Mouse (Mus musculus) olfactory bulb, adult 2 months (tissue): ENCODE results near the gene Fbxw10. TPM values are rescaled to one million over a fixed set of nuclear protein-coding genes. Genes with fewer than 3 reads are reported as not detected.
A peak's percentile ranks its signal among the peaks of the same experiment; 100 is the strongest.

Experiments used
- H3K27ac ChIP-seq: fragments of 200-500 bp; 2 replicates; pipeline ENCODE4 v1.5.1; 2012; ENCODE audit warnings: low read depth, low read length; ENCODE audit not compliant: insufficient read depth
- H3K4me1 ChIP-seq: fragments of 200-500 bp; 2 replicates; pipeline ENCODE4 v1.6.1; 2012; ENCODE audit warnings: low read length; ENCODE audit not compliant: control insufficient read depth, insufficient read depth
- H3K4me3 ChIP-seq: fragments of 200-500 bp; 2 replicates; pipeline ENCODE4 v1.5.1; 2012; ENCODE audit warnings: mild to moderate bottlenecking, low read depth, low read length, moderate library complexity; ENCODE audit not compliant: insufficient read depth
- CTCF ChIP-seq: fragments of 200-500 bp; IDR thresholded peaks from 2 replicates; pipeline ENCODE4 v1.5.1; 2012; ENCODE audit warnings: low read depth, mild to moderate bottlenecking, low read length, moderate library complexity; ENCODE audit not compliant: insufficient read depth
- POLR2A ChIP-seq: fragments of 200-500 bp; IDR thresholded peaks from 2 replicates; pipeline ENCODE4 v1.6.1; 2012; ENCODE audit warnings: mild to moderate bottlenecking, low read depth, low read length, moderate library complexity; ENCODE audit not compliant: insufficient read depth
- WGBS: fragments of 180-500 bp; shearing (Covaris S2); methylation state at CpG from one replicate; pipeline ENCODE4 v1.1.7; 2018; 5-methylcytosine and 5-hydroxymethylcytosine counted together
- polyA plus RNA-seq: library from polyadenylated mRNA; stranded (reverse); fragments of >200 nt; gene quantifications from 2 replicates; pipeline ENCODE4 v1.2.4, GENCODE M21; 2012; ENCODE audit warnings: low replicate concordance; ENCODE audit not compliant: missing spikeins, insufficient read depth, insufficient read length

The Fbxw10 gene
- polyA plus RNA-seq, 1 experiment: not detected

DNA sequence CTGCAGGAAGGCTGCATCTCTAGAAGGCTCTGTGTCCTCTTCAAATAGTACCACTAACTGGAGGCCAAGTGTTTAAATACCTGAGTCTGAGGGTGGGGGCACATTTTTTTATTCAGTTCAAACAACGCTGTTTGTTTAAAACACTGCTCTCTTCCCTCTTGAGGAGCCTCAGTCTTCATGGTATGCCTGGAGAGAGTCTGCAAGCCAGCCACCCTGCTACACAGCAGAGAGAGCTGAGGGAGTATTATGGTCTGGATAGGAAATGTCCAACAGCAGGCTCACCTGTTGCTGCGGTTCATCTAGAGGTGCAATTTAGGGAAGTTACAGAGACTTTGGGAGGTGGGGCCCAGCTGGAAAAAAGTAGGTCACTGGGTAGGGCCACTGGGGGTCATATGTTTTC lies 68.6 kb downstream of the Fbxw10 start:
- no peak overlapping the region for H3K4me3 ChIP-seq
- TF ChIP-seq CTCF (no peak), POLR2A (no peak)
- WGBS: 91% methylated on average over 2 of the region's 2 CpGs
- H3K4me1 ChIP-seq: peaks cover 8% of the 10 kb centered on the region
- H3K27ac ChIP-seq: no peak overlapping the region

DNA sequence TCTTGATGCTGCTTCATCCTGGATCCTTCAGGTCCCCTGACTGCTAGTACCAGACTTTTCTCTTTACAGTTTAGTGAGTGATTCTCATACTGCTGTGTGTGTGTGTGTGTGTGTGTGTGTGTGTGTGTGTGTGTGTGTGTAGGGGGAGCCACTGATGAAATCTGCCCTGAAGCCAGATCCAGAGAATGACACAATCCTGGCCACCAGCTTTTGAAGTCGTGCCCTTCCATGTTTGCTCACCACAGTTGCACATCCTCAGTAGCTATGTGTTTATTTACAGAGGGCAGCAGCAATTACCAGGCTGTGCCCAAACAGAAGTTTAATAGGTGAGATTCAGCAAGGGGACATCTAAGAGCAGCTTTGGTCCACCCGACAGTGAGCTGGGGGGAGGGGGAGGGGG lies 69.9 kb downstream of the Fbxw10 start:
- TF ChIP-seq POLR2A (no peak), CTCF (no peak)
- Histone ChIP-seq H3K27ac (no peak overlapping the region), H3K4me3 (no peak overlapping the region), H3K4me1 (peaks cover 8% of the 10 kb centered on the region)
- WGBS: 69% methylated on average over 2 of the region's 2 CpGs

DNA sequence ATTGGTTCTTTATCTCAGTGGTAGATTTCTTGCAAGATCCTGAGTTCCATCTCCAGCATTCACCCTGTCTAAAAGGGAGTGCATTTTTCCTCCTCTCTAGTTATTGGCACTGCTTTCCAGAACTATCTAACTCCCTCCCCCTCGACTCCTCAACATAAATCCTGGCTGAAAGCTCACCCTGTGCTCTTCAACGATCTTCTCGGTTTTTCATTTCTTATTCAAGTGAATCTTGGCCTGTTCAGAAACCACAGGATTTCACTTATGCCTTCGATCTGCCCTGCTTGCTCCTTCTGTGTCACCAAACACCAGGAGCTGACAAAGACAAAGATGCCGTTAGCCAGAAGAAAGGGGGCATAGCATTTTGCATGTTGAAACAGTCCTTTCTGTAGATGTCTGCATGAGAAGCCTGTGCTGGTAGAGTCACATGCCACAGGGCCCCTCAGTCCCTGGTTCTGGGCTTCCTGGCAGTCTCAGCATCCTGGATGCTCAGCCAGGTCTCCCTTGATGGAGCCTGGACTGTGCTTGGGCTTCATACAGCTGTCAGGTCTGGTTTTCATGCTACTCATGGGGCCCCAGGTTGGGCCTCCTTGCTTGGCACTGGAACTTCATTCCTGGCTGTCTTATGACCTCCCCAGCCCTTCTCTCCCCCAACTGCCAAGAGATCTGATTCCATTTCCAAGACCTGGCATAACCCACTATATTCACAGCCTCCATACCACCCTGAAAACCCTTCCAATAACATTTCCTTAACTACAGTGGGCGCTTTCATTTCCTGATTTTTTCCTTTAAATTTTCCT lies 73.3 kb downstream of the Fbxw10 start:
- no peak overlapping the region for H3K27ac ChIP-seq
- H3K4me3 ChIP-seq: no peak overlapping the region
- no peak for TF ChIP-seq POLR2A
- no peak for TF ChIP-seq CTCF
- peaks cover 7% of the 10 kb centered on the region for H3K4me1 ChIP-seq
- WGBS: 63% methylated on average over 6 of the region's 6 CpGs

DNA sequence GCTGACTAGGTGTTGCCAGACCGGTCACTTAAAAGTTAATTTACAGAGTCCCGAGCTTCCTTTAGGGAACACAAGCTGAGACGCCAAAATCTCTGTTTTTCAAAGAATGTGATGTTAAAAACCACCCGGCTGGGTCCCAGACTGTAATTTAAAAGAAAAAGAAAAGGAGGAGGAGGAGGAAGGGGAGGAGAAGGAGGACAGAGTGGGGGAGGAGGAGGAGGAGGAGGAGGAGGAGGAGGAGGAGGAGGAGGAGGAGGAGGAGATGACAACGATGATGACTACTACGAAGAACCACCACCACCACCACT lies 73.8 kb downstream of the Fbxw10 start:
- WGBS: 5% methylated on average over 6 of the region's 6 CpGs
- Histone ChIP-seq H3K27ac (no peak overlapping the region), H3K4me3 (peak overlapping the region; percentile 25), H3K4me1 (peaks cover 7% of the 10 kb centered on the region)
- TF ChIP-seq CTCF (no peak), POLR2A (no peak)

DNA sequence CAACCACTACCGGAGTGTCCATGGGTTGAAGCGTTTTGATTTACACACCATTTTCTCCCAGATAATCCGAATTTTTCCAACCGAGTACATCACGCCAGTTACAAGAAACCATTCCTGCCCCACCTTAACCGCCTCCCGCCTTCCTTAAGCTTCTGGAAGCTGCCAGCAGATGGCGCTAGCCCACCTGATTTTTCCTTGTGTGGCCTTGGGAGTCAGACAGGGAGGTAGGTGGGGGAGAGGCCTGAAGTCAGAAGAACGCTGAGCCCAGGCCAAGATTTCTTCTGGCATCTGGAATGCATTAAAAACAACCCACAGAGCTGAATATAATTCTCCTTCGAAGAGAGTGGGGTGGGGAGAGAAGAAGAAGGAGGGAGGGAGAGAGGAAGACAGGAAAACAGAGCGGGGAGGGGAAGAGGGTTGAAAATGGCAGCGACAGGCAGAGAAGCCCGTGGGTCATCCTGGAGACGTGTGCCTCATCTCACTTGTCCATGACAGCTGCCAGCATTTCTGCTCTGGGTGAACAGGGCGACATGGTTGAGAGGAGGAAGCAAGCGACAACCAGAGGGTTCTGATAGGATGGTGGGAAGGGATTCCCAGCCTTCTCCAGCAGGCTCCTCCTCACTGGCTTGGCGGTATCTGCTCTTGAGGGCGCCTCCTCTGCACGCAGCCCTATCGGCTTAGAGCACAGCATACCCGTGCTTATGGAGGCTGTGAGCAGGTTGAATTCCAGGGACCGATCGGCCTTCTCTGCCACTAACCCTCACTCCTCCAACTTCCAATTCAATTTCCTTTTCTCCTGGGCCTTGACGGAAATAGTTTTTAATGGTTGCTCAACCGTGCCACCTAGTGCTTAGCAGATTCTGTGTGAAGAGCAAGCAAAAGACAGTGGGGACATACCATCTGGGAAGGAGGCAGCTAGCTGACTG lies 74.4 kb downstream of the Fbxw10 start:
- peaks cover 7% of the 10 kb centered on the region for H3K4me1 ChIP-seq
- peak overlapping the region; percentile 25 for H3K4me3 ChIP-seq
- 15% methylated on average over 25 of the region's 25 CpGs for WGBS
- TF ChIP-seq POLR2A (no peak), CTCF (peak; percentile 91)
- H3K27ac ChIP-seq: peak overlapping the region; percentile 59

DNA sequence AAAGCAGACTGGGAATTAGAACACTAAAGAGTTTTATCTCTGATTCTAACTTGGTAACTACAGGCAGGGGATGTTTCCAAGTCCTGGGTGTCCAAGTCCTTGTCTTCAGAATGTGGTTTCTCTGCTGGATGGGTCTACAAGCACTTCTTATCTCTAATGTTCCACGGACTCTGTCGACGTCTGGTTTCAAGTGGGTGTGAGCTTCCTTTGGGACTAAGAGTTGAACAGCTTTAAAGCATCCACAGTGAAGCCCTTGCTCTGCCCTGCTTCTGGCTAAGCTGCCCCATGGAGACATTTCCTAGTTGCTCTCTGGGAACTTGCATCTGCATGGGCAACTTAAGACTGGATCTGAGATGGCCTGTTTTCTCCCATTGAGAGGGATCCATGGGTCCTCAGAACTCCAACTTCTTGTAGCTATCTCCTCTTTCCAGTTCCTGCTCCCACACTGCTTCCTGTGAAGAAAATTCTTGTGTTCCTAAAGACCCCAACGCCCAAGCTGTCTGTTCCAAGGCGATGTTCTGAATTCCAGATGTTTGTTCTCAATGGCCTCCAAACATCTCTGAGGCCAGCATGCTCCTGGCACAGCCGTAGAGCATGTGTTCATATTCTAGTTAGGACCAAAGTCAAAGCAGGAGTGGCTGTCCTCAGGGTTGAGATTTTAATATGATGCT lies 77.4 kb downstream of the Fbxw10 start:
- TF ChIP-seq POLR2A: no peak
- TF ChIP-seq CTCF: no peak
- H3K4me3 ChIP-seq: no peak overlapping the region
- 94% methylated on average over 6 of the region's 6 CpGs for WGBS
- H3K27ac ChIP-seq: no peak overlapping the region
- H3K4me1 ChIP-seq: peaks cover 7% of the 10 kb centered on the region

Other genes with a start within 250 kb of the Fbxw10 start
- gene Lrrc75a, start 198.5 kb upstream of the Fbxw10 start, polyA plus RNA-seq: not detected in 2 replicates
- gene Mmgt2, start 198.4 kb upstream of the Fbxw10 start, polyA plus RNA-seq: not detected in 2 replicates
- not detected in 2 replicates for gene Zfp287, start 115.2 kb upstream of the Fbxw10 start, polyA plus RNA-seq
- not detected in 2 replicates for gene Gm10428, start 94.0 kb upstream of the Fbxw10 start, polyA plus RNA-seq
- not detected in 2 replicates for gene Zfp286, start 57.6 kb upstream of the Fbxw10 start, polyA plus RNA-seq
- gene Trim16, start 26.8 kb upstream of the Fbxw10 start, polyA plus RNA-seq: not detected in 2 replicates
- not detected in 2 replicates for gene Tvp23b, start 32.4 kb downstream of the Fbxw10 start, polyA plus RNA-seq
- gene Cdrt4, start 104.1 kb downstream of the Fbxw10 start, polyA plus RNA-seq: not detected in 2 replicates
- not detected in 2 replicates for gene Tekt3, start 214.6 kb downstream of the Fbxw10 start, polyA plus RNA-seq